Comparison of ENCODE assay signal across 7 mouse cellular contexts in the genomic region with DNA sequence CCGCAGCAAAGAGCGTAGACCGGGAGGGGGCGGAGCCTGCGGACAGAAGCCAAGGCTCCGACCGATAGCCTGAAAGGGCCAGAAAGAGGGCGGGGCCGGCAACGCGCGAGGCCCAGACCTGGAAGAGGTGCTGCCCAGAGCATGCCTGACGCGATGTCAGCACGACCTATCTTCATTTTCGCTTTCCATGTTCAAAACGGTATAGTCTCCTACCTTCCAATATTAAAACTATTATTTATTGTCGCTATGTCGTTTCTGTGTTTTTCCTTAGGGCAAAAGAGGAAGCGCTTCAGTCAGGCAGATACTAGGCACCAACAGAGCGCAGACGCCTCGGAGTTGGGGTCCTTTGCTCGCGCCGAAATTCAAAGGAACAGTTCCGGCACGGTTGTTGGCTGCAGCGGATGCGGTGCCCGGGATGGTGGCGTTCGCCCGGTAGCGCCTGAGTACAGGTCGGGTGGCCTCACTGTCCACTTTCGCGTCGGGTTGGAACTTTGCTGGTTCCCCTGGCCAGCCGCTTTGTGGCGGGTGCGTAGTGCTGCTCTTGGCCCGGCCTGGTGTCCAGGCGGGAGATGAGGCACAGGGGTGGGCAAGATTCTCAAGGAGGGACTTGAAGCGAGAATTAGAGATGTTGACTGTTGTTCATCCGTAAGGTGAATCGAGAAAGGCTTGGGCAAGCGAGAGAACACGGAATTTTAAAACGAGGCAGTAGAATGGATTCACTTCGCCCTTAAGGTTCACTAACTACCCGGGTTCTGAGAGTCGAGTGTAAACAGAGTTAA. TPM values are rescaled to one million over a fixed set of nuclear protein-coding genes. Genes with fewer than 3 reads are reported as not detected.
DNase-seq lines count a peak whose midpoint lies in the region; ATAC-seq and TF ChIP-seq lines count a peak whose summit lies in the region.

A gene (plus strand): TSS at position 358 of the 779 bp plus-strand sequence.

- H3K9ac ChIP-seq in intestine, postnatal 0 days (ENCODE audit: low read depth, low read length): peak within 1 kb of the TSS; percentile 57
- peak within 1 kb of the TSS; percentile 70 for H3K9ac ChIP-seq in midbrain, embryonic 12.5 days (replicated peaks)

- TF ChIP-seq CTCF in intestine, postnatal 0 days (IDR thresholded peaks at IDR 0.05; ENCODE audit: low read depth): no peak
- TF ChIP-seq CTCF in small intestine, adult 2 months (IDR thresholded peaks at IDR 0.05; ENCODE audit: extremely low read depth, insufficient read length, insufficient replicate concordance, low read depth, low read length): no peak

- H3K4me3 ChIP-seq in embryonic facial prominence, embryonic 10.5 days: peak within 1 kb of the TSS; percentile 86
- H3K4me3 ChIP-seq in intestine, postnatal 0 days (ENCODE audit: low read depth, low read length): peak within 1 kb of the TSS; percentile 79
- H3K4me3 ChIP-seq in midbrain, embryonic 12.5 days: peak within 1 kb of the TSS; percentile 85
- H3K4me3 ChIP-seq in small intestine, adult 2 months (ENCODE audit: low read depth, low read length): peak within 1 kb of the TSS; percentile 71

- peak within 1 kb of the TSS; percentile 87 for H3K4me2 ChIP-seq in intestine, postnatal 0 days (replicated peaks; ENCODE audit: low read depth)
- H3K4me2 ChIP-seq in midbrain, embryonic 12.5 days (replicated peaks): peak within 1 kb of the TSS; percentile 72

- ATAC-seq in intestine, postnatal 0 days: peak; percentile 100
- peak; percentile 99 for ATAC-seq in midbrain, embryonic 12.5 days (ENCODE audit: low FRiP score, low read depth)

- no peaks in the 10 kb centered on the region for H3K27me3 ChIP-seq in embryonic facial prominence, embryonic 10.5 days (replicated peaks; ENCODE audit: low read depth, poor library complexity, severe bottlenecking)
- no peaks in the 10 kb centered on the region for H3K27me3 ChIP-seq in intestine, postnatal 0 days (replicated peaks; ENCODE audit: control insufficient read depth, insufficient read depth, low read length)
- H3K27me3 ChIP-seq in midbrain, embryonic 12.5 days: no peaks in the 10 kb centered on the region
- H3K27me3 ChIP-seq in small intestine, adult 2 months (ENCODE audit: control insufficient read depth, insufficient read depth, low read length): no peaks in the 10 kb centered on the region

- DNase-seq in adrenal gland, postnatal 10 days: peak; percentile 95
- peak; percentile 94 for DNase-seq in embryonic facial prominence, embryonic 10.5 days (ENCODE audit: low spot score)
- DNase-seq in gonadal fat pad, adult 2 months (ENCODE audit: low read depth): peak; percentile 41
- DNase-seq in left cerebral cortex, postnatal 4 days: peak; percentile 96

- under 1% methylated on average over 53 of the region's 53 CpGs for WGBS in embryonic facial prominence, embryonic 10.5 days
- under 1% methylated on average over 53 of the region's 53 CpGs for WGBS in intestine, postnatal 0 days
- under 1% methylated on average over 52 of the region's 53 CpGs for WGBS in midbrain, embryonic 12.5 days
- WGBS in small intestine, adult 2 months: under 1% methylated on average over 53 of the region's 53 CpGs

- H3K36me3 ChIP-seq in embryonic facial prominence, embryonic 10.5 days (replicated peaks): peaks cover 24% of the 10 kb centered on the region
- no peaks in the 10 kb centered on the region; the same call in none of the 2 replicates for H3K36me3 ChIP-seq in intestine, postnatal 0 days (ENCODE audit: control insufficient read depth, insufficient read depth)
- peaks cover 21% of the 10 kb centered on the region for H3K36me3 ChIP-seq in midbrain, embryonic 12.5 days
- peaks cover 10% of the 10 kb centered on the region for H3K36me3 ChIP-seq in small intestine, adult 2 months (ENCODE audit: control insufficient read depth, insufficient read depth, low read length)

- intact Hi-C loops in left cerebral cortex, postnatal 4 days (cut with DNase I): no loop called here

- peak within 1 kb of the TSS; percentile 92 for H3K27ac ChIP-seq in embryonic facial prominence, embryonic 10.5 days (replicated peaks)
- peak within 1 kb of the TSS; percentile 73 for H3K27ac ChIP-seq in intestine, postnatal 0 days (ENCODE audit: low read depth, low read length)
- H3K27ac ChIP-seq in midbrain, embryonic 12.5 days (replicated peaks): peak within 1 kb of the TSS; percentile 71
- H3K27ac ChIP-seq in small intestine, adult 2 months (ENCODE audit: insufficient read depth, low read depth, low read length): peak within 1 kb of the TSS; percentile 47

- H3K9me3 ChIP-seq in embryonic facial prominence, embryonic 10.5 days: no peaks in the 10 kb centered on the region
- no peaks in the 10 kb centered on the region for H3K9me3 ChIP-seq in intestine, postnatal 0 days (ENCODE audit: control insufficient read depth)
- H3K9me3 ChIP-seq in midbrain, embryonic 12.5 days: no peaks in the 10 kb centered on the region

- 0 out of 2 replicates have a peak, but pooled peaks have one; percentile 12 for TF ChIP-seq POLR2A in small intestine, adult 2 months (IDR thresholded peaks at IDR 0.05; ENCODE audit: low read depth, low read length)

- H3K4me1 ChIP-seq in embryonic facial prominence, embryonic 10.5 days: peaks cover 5% of the 10 kb centered on the region
- H3K4me1 ChIP-seq in intestine, postnatal 0 days (replicated peaks; ENCODE audit: control insufficient read depth, insufficient read depth, low read length): no peaks in the 10 kb centered on the region
- H3K4me1 ChIP-seq in midbrain, embryonic 12.5 days: peaks cover 8% of the 10 kb centered on the region
- no peaks in the 10 kb centered on the region for H3K4me1 ChIP-seq in small intestine, adult 2 months (ENCODE audit: control insufficient read depth, insufficient read depth, insufficient read length, low read length)

RNA-seq across cellular contexts. Expression of the gene that starts here (rescaled TPM):
- 10 to 100 TPM; 17.2 to 22.3 TPM for total RNA-seq in adrenal gland, postnatal 10 days (2021)
- 216 and 228 TPM in 2 replicates for polyA plus RNA-seq in embryonic facial prominence, embryonic 10.5 days (2016; fragmentation: Nextera tagmentation; extraction: Ambion mirVana)
- 1.1 and 2.5 TPM in 2 replicates for polyA plus RNA-seq in gonadal fat pad, adult 2 months (2012; rRNA removed)
- 46.7 and 52.0 TPM in 2 replicates for polyA plus RNA-seq in intestine, postnatal 0 days (2015; fragmentation: Nextera tagmentation; extraction: Ambion mirVana)
- total RNA-seq in left cerebral cortex, postnatal 4 days (2021): 10 to 100 TPM; 13.3 to 14.2 TPM
- polyA plus RNA-seq in midbrain, embryonic 12.5 days (2016; fragmentation: Nextera tagmentation; extraction: Ambion mirVana): 195 and 202 TPM in 2 replicates
- polyA plus RNA-seq in small intestine, adult 2 months (2012; rRNA removed): 0.20 and 0.90 TPM in 2 replicates

Comparison
In these comparisons a context has a peak if more than half of its experiments do, and no peak if none do; other contexts are left out.
1. Peak in every context shown above with its lines: DNase-seq, ATAC-seq, H3K4me3 ChIP-seq and H3K27ac ChIP-seq.
2. RNA of the gene that starts here (polyA plus RNA-seq): 216 to 228 TPM in embryonic facial prominence, embryonic 10.5 days, 195 to 202 TPM in midbrain, embryonic 12.5 days and 46.7 to 52.0 TPM in intestine, postnatal 0 days; 1.1 to 2.5 TPM in gonadal fat pad, adult 2 months and 0.20 to 0.90 TPM in small intestine, adult 2 months; every median in the first group is over 10 times any median in the second.
3. DNase-seq: peak in every context shown above with its lines; median percentile 96 in left cerebral cortex, postnatal 4 days; 95 in adrenal gland, postnatal 10 days; 94 in embryonic facial prominence, embryonic 10.5 days; 41 in gonadal fat pad, adult 2 months.